Mouse (Mus musculus) spleen, adult 2 months (tissue): Measurements from ENCODE around the gene Rassf1. TPM values are rescaled to one million over a fixed set of nuclear protein-coding genes. Genes with fewer than 3 reads are reported as not detected.
A peak's percentile ranks its signal among the peaks of the same experiment; 100 is the strongest.

ENCODE experiments used
- DNase-seq, 2 experiments: peaks; one replicate each; pipeline versions ENCODE4 v3.0.0 to v3.0.0-alpha.2; 2012 to 2021; ENCODE audit warnings: low spot score in 2 of 2, low read depth in 1 of 2
- H3K27ac ChIP-seq: fragments of 200-500 bp; 2 replicates; pipeline ENCODE4 v1.5.1; 2012; ENCODE audit warnings: low read length, inconsistent platforms; ENCODE audit not compliant: insufficient read depth
- H3K27me3 ChIP-seq: fragments of 200-500 bp; 2 replicates; pipeline ENCODE4 v1.6.1; 2012; ENCODE audit warnings: mild to moderate bottlenecking, moderate library complexity, low read length, inconsistent platforms; ENCODE audit not compliant: control insufficient read depth, insufficient read depth
- H3K36me3 ChIP-seq: fragments of 200-500 bp; 2 replicates; pipeline ENCODE4 v1.6.1; 2012; ENCODE audit warnings: mild to moderate bottlenecking, low read length, inconsistent platforms; ENCODE audit not compliant: control insufficient read depth, insufficient read depth
- H3K4me1 ChIP-seq: fragments of 200-500 bp; 2 replicates; pipeline ENCODE4 v1.6.1; 2011; ENCODE audit warnings: inconsistent platforms; ENCODE audit not compliant: control insufficient read depth, insufficient read depth, insufficient read length
- H3K4me3 ChIP-seq: fragments of 200-500 bp; 2 replicates; pipeline ENCODE4 v1.5.1; 2011; ENCODE audit warnings: mild to moderate bottlenecking, inconsistent platforms; ENCODE audit not compliant: insufficient read depth, insufficient read length; ENCODE audit errors: extremely low read depth
- CTCF ChIP-seq: fragments of 200-500 bp; IDR thresholded peaks from 2 replicates; pipeline ENCODE4 v1.5.1; 2011; ENCODE audit warnings: mild to moderate bottlenecking, inconsistent platforms; ENCODE audit not compliant: insufficient read depth, insufficient read length, insufficient replicate concordance; ENCODE audit errors: extremely low read depth
- POLR2A ChIP-seq: fragments of 200-500 bp; IDR thresholded peaks from 2 replicates; pipeline ENCODE4 v1.6.1; 2011; ENCODE audit warnings: low read depth, low read length, inconsistent platforms
- WGBS: fragments of 180-500 bp; shearing (Covaris S2); methylation state at CpG from one replicate; pipeline ENCODE4 v1.1.7; 2018; 5-methylcytosine and 5-hydroxymethylcytosine counted together
- polyA plus RNA-seq: library from polyadenylated mRNA; depleted of rRNA; stranded (reverse); fragments of >200 nt; gene quantifications from 2 replicates; pipeline ENCODE4 v1.2.3, GENCODE M21; 2012

Gene Rassf1
- polyA plus RNA-seq, 1 experiment, result 20.9 TPM

DNA sequence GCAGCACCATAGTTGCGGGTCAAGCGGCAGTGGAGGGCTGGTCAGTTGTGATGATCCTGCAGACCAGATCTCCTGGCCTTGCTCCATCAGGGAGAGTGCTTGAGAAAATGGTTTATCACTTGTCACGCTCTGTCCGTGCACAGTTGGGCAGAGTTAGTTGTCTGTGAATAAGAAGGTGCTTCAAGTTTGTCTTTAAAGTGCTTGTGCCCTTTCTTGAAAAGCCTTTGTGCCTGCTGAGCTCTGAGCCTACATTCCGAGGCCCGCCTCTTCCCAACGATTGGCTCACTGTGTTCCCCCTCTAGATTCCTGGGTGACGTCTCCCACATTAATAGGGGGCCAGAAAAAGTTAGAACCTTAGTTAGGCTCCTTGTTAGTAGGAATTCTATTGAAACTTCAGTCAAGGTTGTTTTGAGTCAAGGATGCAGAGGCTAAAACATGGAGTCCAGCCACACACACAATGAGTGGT, 568 bp downstream of the Rassf1 start:
- Histone ChIP-seq H3K4me1 (peaks cover 38% of the 10 kb centered on the region), H3K27ac (peak overlapping the region; percentile 80), H3K4me3 (peak overlapping the region; percentile 58; the same call in 1 of the 2 replicates), H3K36me3 (no peaks in the 10 kb centered on the region), H3K27me3 (no peaks in the 10 kb centered on the region)
- whole genome bisulfite sequencing, result 53% methylated on average over 8 of the region's 8 CpGs
- no peak for TF ChIP-seq POLR2A
- no peak for TF ChIP-seq CTCF
- DNase-seq, result no peak

DNA sequence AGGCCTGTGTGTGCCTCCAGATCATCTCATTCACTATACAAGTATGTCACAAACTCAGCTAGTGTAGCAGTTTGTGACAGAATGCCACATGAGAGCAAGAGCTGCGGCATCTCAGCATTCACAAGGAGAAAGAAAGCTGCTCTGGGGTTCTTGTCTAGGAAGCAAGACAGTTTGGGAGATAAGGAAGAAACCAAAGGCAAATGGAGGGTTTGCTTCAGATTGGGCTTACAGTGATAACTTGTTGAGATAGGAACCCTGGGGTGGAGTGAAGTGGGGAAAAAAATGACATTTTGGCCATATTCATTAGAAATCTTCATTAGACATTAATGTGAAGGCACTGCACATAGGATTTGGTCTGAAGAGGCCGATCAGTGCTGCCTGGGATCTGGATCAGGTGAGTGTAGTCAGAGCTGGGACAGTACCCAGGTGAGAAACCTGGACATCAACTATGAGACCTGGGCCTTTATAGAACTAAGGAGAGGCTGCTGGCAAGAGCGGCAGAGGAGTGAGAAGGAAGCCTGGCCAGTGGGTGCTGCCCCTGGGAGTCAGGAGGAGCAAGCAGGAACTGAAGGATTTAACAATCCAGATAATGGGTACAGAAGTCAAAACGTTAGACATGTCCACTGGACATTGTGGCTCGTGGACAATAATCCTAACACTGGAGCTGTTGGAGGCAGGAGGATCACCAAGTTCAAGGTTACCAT, 1.5 kb downstream of the Rassf1 start:
- WGBS, result 83% methylated on average over 5 of the region's 5 CpGs
- H3K36me3 ChIP-seq, result peaks cover 8% of the 10 kb centered on the region
- no peak overlapping the region for H3K27ac ChIP-seq
- TF ChIP-seq POLR2A (no peak), CTCF (no peak)
- no peaks in the 10 kb centered on the region for H3K27me3 ChIP-seq
- DNase-seq, result no peak
- H3K4me3 ChIP-seq, result no peak overlapping the region
- H3K4me1 ChIP-seq, result peaks cover 31% of the 10 kb centered on the region

- peak overlapping the region; percentile 70 for H3K4me3 ChIP-seq
- DNase-seq, result peak in 1 of 2 experiments; percentile 52
- whole genome bisulfite sequencing, result 4% methylated on average over 37 of the region's 37 CpGs
- peak overlapping the region; percentile 91 for H3K27ac ChIP-seq
- TF ChIP-seq CTCF, result no peak
- no peak for TF ChIP-seq POLR2A
- no peaks in the 10 kb centered on the region for H3K27me3 ChIP-seq
- H3K36me3 ChIP-seq, result peaks cover 15% of the 10 kb centered on the region
- peaks cover 31% of the 10 kb centered on the region for H3K4me1 ChIP-seq
Measured at GRCm38 (mm10) chr9:107553541-107554318, 2.4 kb downstream of the Rassf1 start.

GRCm38 (mm10) chr9:107554319-107554825, 3.0 kb downstream of the Rassf1 start:
- peak; percentile 91 to 98 for DNase-seq
- no peaks in the 10 kb centered on the region for H3K27me3 ChIP-seq
- peak overlapping the region; percentile 91 for H3K4me3 ChIP-seq
- H3K4me1 ChIP-seq, result peaks cover 31% of the 10 kb centered on the region
- peak overlapping the region; percentile 97 for H3K27ac ChIP-seq
- TF ChIP-seq POLR2A, result peak; percentile 91
- TF ChIP-seq CTCF, result no peak
- under 1% methylated on average over 52 of the region's 53 CpGs for WGBS
- H3K36me3 ChIP-seq, result peaks cover 21% of the 10 kb centered on the region

DNA sequence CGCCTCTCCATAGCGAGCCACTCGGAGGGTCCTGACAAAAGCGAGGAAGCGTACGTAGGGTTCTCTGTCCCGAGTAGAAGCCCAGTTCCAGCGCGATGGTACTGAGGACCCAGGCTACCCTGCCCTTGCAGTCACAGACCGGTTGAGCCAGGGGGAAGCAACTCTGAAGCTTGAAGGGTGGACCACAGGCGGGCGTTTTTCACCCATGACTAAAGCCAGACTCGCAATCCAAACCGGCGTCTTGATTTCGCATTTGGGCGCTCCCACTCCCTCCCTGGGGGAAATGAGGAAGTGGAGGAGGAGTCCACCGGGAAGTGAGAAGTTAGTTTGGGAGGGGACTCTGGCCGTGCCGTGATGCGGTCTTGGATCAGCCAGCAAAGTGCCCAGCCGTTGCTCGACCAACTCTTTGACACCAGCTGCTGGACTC, 3.7 kb downstream of the Rassf1 start:
- peak overlapping the region; percentile 97 for H3K27ac ChIP-seq
- under 1% methylated on average over 23 of the region's 23 CpGs for WGBS
- H3K27me3 ChIP-seq, result no peaks in the 10 kb centered on the region
- peak in 1 of 2 experiments; percentile 42 for DNase-seq
- H3K4me1 ChIP-seq, result peaks cover 30% of the 10 kb centered on the region
- no peak for TF ChIP-seq POLR2A
- no peak for TF ChIP-seq CTCF
- peaks cover 24% of the 10 kb centered on the region for H3K36me3 ChIP-seq
- peak overlapping the region; percentile 91 for H3K4me3 ChIP-seq

DNA sequence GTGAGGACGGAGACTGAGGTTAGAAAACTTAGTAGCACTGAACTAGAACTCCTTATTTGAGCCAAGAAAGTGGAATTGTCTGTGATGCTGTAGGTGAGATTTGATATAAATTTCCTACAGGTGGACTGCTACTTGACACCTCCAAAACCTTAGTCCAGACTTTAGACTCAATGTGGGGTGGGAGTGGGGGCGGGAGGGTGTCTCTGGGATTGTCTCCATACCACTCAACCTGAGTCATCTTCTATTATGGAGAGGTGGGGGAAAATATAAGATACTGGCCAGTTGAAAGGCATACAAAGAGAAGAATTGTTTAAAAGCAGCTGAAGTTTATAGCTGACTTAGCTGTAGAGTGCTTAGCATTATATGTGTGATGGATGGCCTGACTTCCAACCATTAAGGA, 4.3 kb downstream of the Rassf1 start:
- Histone ChIP-seq H3K36me3 (peaks cover 26% of the 10 kb centered on the region), H3K4me1 (peaks cover 24% of the 10 kb centered on the region), H3K27me3 (no peaks in the 10 kb centered on the region), H3K27ac (peak overlapping the region; percentile 97; the same call in 1 of the 2 replicates), H3K4me3 (peak overlapping the region; percentile 91)
- no peak for DNase-seq
- TF ChIP-seq CTCF, result no peak
- TF ChIP-seq POLR2A, result no peak
- 55% methylated on average over 2 of the region's 2 CpGs for WGBS
